Comparison of ENCODE assay signal across 8 mouse cellular contexts in genomic region chr12:32017636-32018375, GRCm38 (mm10). TPM values are rescaled to one million over a fixed set of nuclear protein-coding genes. Genes with fewer than 3 reads are reported as not detected.
DNase-seq lines count a peak whose midpoint lies in the region; ATAC-seq and TF ChIP-seq lines count a peak whose summit lies in the region.

No protein-coding gene starts in this region.

- 20% methylated on average over 7 of the region's 7 CpGs for WGBS in intestine, postnatal 0 days
- 71% methylated on average over 7 of the region's 7 CpGs for WGBS in forebrain, embryonic 11.5 days

- no peaks in the 10 kb centered on the region for H3K27me3 ChIP-seq in intestine, postnatal 0 days (replicated peaks; ENCODE audit: control insufficient read depth, insufficient read depth, low read length)
- no peaks in the 10 kb centered on the region for H3K27me3 ChIP-seq in forebrain, embryonic 11.5 days (ENCODE audit: control insufficient read depth, insufficient read depth, low read length)

- peak overlapping the region; percentile 60 for H3K27ac ChIP-seq in bone marrow macrophage, adult 2 months (ENCODE audit: insufficient read depth, low read depth, low read length)
- H3K27ac ChIP-seq in intestine, postnatal 0 days (ENCODE audit: low read depth, low read length), result 0 out of 2 replicates have a peak overlapping the region, but pooled peaks have one; percentile 8
- H3K27ac ChIP-seq in forebrain, embryonic 11.5 days (ENCODE audit: low read depth, low read length), result no peak overlapping the region

- no peaks in the 10 kb centered on the region for H3K9me3 ChIP-seq in intestine, postnatal 0 days (ENCODE audit: control insufficient read depth)
- no peaks in the 10 kb centered on the region for H3K9me3 ChIP-seq in forebrain, embryonic 11.5 days (ENCODE audit: control insufficient read depth, low read length)

- no peak overlapping the region for H3K9ac ChIP-seq in intestine, postnatal 0 days (ENCODE audit: low read depth, low read length)
- no peak overlapping the region for H3K9ac ChIP-seq in forebrain, embryonic 11.5 days (ENCODE audit: low read length)

- peak; percentile 72 to 83 for DNase-seq in adrenal gland, adult (ENCODE audit: inconsistent age in 2 of 2, low spot score in 1 of 2)
- no peak for DNase-seq in adrenal gland, adult 18-20 months (ENCODE audit: low spot score in 2 of 2)
- DNase-seq in forebrain, embryonic 11.5 days (ENCODE audit: low spot score), result no peak
- no peak for DNase-seq in kidney, postnatal 10 days
- DNase-seq in left cerebral cortex, postnatal 10 days (ENCODE audit: extremely low spot score in 1 of 2, low spot score in 2 of 2), result no peak

- no peak for TF ChIP-seq CTCF in bone marrow macrophage, adult 2 months (IDR thresholded peaks at IDR 0.05; ENCODE audit: low read depth, low read length)
- TF ChIP-seq CTCF in intestine, postnatal 0 days (IDR thresholded peaks at IDR 0.05; ENCODE audit: low read depth), result no peak

- peak overlapping the region; percentile 2 for H3K4me3 ChIP-seq in bone marrow macrophage, adult 2 months (ENCODE audit: insufficient read depth, low read length)
- no peak overlapping the region for H3K4me3 ChIP-seq in intestine, postnatal 0 days (ENCODE audit: low read depth, low read length)
- no peak overlapping the region for H3K4me3 ChIP-seq in forebrain, embryonic 11.5 days (ENCODE audit: low read depth, low read length)

- TF ChIP-seq POLR2A in bone marrow macrophage, adult 2 months (IDR thresholded peaks at IDR 0.05; ENCODE audit: borderline replicate concordance, low read depth, low read length), result no peak

- H3K4me1 ChIP-seq in bone marrow macrophage, adult 2 months (ENCODE audit: control insufficient read depth, insufficient read depth, low read length), result peaks cover 44% of the 10 kb centered on the region
- peaks cover 10% of the 10 kb centered on the region; the same call in 1 of the 2 replicates for H3K4me1 ChIP-seq in intestine, postnatal 0 days (replicated peaks; ENCODE audit: control insufficient read depth, insufficient read depth, low read length)
- H3K4me1 ChIP-seq in forebrain, embryonic 11.5 days (replicated peaks; ENCODE audit: control insufficient read depth, insufficient read depth, low read length), result no peaks in the 10 kb centered on the region

- no peaks in the 10 kb centered on the region for H3K36me3 ChIP-seq in intestine, postnatal 0 days (ENCODE audit: control insufficient read depth, insufficient read depth)
- no peaks in the 10 kb centered on the region for H3K36me3 ChIP-seq in forebrain, embryonic 11.5 days (ENCODE audit: control insufficient read depth, insufficient read depth, low read length)

- peak overlapping the region; percentile 25 for H3K4me2 ChIP-seq in intestine, postnatal 0 days (replicated peaks; ENCODE audit: low read depth)
- no peak overlapping the region for H3K4me2 ChIP-seq in forebrain, embryonic 11.5 days (ENCODE audit: low read depth, low read length, severe bottlenecking)

- peak; percentile 59; the same call in 1 of the 2 replicates for ATAC-seq in intestine, postnatal 0 days
- ATAC-seq in monocyte, adult 5-6 weeks (replicated peaks; ENCODE audit: insufficient number of reproducible peaks, low FRiP score, low TSS enrichment, poor library complexity, severe bottlenecking), result peak; percentile 87
- no peak for ATAC-seq in forebrain, embryonic 11.5 days (replicated peaks; ENCODE audit: low FRiP score)

- intact Hi-C loops in left cerebral cortex, postnatal 10 days (cut with DNase I), result no loop called here

RNA-seq across cellular contexts. Expression of gene Prkar2b, which starts 43.3 kb away (rescaled TPM):
- 100 to 1,000 TPM; 364 to 573 TPM for total RNA-seq in adrenal gland, adult 18-20 months (2021)
- 18.7 and 19.4 TPM in 2 replicates for polyA plus RNA-seq in bone marrow macrophage, adult 2 months (2012; ENCODE audit: insufficient read depth, insufficient read length, missing spikeins)
- 11.6 and 12.5 TPM in 2 replicates for polyA plus RNA-seq in intestine, postnatal 0 days (2015; fragmentation: Nextera tagmentation; extraction: Ambion mirVana)
- 7.4 to 40.0 TPM (median 13.8 TPM) in 3 replicates for total RNA-seq in monocyte, adult 5-6 weeks (2017)
- polyA plus RNA-seq in forebrain, embryonic 11.5 days (2014; fragmentation: Nextera tagmentation; extraction: Ambion mirVana), result 50.1 and 50.4 TPM in 2 replicates
- 100 to 1,000 TPM; 157 to 160 TPM for total RNA-seq in left cerebral cortex, postnatal 10 days (2021)

Comparison
In these comparisons a context has a peak if more than half of its experiments do, and no peak if none do; other contexts are left out.
1. DNase-seq: peak in adrenal gland, adult (2 of 2); none in adrenal gland, adult 18-20 months (0 of 2), forebrain, embryonic 11.5 days (single experiment), kidney, postnatal 10 days (single experiment) and left cerebral cortex, postnatal 10 days (0 of 2).